Mouse (Mus musculus) forebrain, postnatal 0 days (tissue): Measurements from ENCODE around the gene Fen1. TPM values are rescaled to one million over a fixed set of nuclear protein-coding genes. Genes with fewer than 3 reads are reported as not detected.

Experiments used
- ATAC-seq: fragments of 200-750 bp; cut with Nextera tagmentation; 2 replicates; pipeline ENCODE4 v1.8.0; 2017; ENCODE audit warnings: mild to moderate bottlenecking, moderate library complexity
- DNase-seq: peaks from one replicate; pipeline ENCODE4 v3.0.0-alpha.2; 2015
- H3K27ac ChIP-seq: fragments of 300-500 bp; sonication (generic); 2 replicates; pipeline ENCODE4 v1.5.1; 2014; ENCODE audit warnings: low read depth, mild to moderate bottlenecking, antibody characterized with exemption, low read length, moderate library complexity, mixed read lengths
- H3K27me3 ChIP-seq: fragments of 300-500 bp; sonication (generic); 2 replicates; pipeline ENCODE4 v1.6.1; 2014; ENCODE audit warnings: mild to moderate bottlenecking, low read length, mixed read lengths; ENCODE audit not compliant: insufficient read depth
- H3K36me3 ChIP-seq: fragments of 300-500 bp; sonication (generic); 2 replicates; pipeline ENCODE4 v1.6.1; 2014; ENCODE audit warnings: mild to moderate bottlenecking, moderate library complexity; ENCODE audit not compliant: insufficient read depth
- H3K4me1 ChIP-seq: fragments of 300-500 bp; sonication (generic); 2 replicates; pipeline ENCODE4 v1.6.1; 2014; ENCODE audit warnings: antibody characterized with exemption; ENCODE audit not compliant: insufficient read depth
- H3K4me2 ChIP-seq: fragments of 300-500 bp; sonication (generic); 2 replicates; pipeline ENCODE4 v1.6.1; 2014; ENCODE audit warnings: low read depth, mild to moderate bottlenecking, moderate library complexity
- H3K4me3 ChIP-seq: fragments of 300-500 bp; sonication (generic); 2 replicates; pipeline ENCODE4 v1.5.1; 2014; ENCODE audit warnings: low read depth, low read length, mixed read lengths
- H3K9ac ChIP-seq: fragments of 300-500 bp; sonication (generic); 2 replicates; pipeline ENCODE4 v1.6.1; 2014; ENCODE audit warnings: mild to moderate bottlenecking
- H3K9me3 ChIP-seq: fragments of 300-500 bp; sonication (generic); 2 replicates; pipeline ENCODE4 v1.6.1; 2016; ENCODE audit warnings: low read length
- CTCF ChIP-seq: sonication (generic); IDR thresholded peaks from 2 replicates; pipeline ENCODE4 v1.5.1; 2016; ENCODE audit warnings: antibody characterized with exemption, control low read depth, low read depth
- WGBS: fragments of 180-500 bp; shearing (Covaris S2); extraction: QIAGEN DNeasy Blood & Tissue Kit; methylation state at CpG from one replicate; pipeline ENCODE4 v1.1.7; 2014; 5-methylcytosine and 5-hydroxymethylcytosine counted together
- polyA plus RNA-seq: library from polyadenylated mRNA; unstranded; fragments of >200 nt; fragmentation: Nextera tagmentation; extraction: Ambion mirVana; gene quantifications from 2 replicates; pipeline ENCODE4 v1.2.1, GENCODE M21; 2015
- total RNA-seq: library from RNA; depleted of rRNA; stranded (reverse); fragments of >200 nt; gene quantifications from 2 replicates; pipeline ENCODE4 v1.2.3, GENCODE M21; 2014

Gene Fen1
- total and polyA plus RNA-seq, 2 experiments from 2014 or later = 24.6 to 28.7 TPM

DNA sequence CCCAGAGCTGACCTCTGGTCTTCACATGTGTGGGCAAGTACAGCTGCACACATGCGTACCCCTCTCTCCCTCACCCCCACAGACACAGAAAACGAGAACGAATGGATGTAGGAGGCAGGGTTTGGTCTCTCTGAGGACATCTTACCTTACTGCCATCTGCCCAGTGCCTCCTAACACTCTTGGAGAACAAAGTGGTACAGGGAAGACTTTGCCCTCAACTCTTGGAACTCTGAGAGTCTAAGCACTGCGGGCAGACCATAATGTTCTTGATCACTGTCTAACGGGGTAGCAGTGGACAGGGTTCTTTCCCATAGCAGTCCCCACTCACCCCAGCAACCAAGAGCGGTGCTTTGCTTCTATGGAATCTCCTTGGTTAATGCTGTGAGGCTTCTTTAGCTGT, 14.9 kb downstream of the Fen1 start:
- H3K27ac ChIP-seq = 0 out of 2 replicates have a peak overlapping the region, but pooled peaks have one; percentile 15
- peaks cover 13% of the 10 kb centered on the region; the same call in 1 of the 2 replicates for H3K4me1 ChIP-seq
- WGBS = 91% methylated on average over 6 of the region's 6 CpGs
- peaks cover 66% of the 10 kb centered on the region for H3K36me3 ChIP-seq
- no peak for ATAC-seq
- no peaks in the 10 kb centered on the region for H3K9me3 ChIP-seq
- no peak for TF ChIP-seq CTCF
- no peak overlapping the region for H3K4me2 ChIP-seq
- no peak for DNase-seq
- H3K27me3 ChIP-seq = no peaks in the 10 kb centered on the region
- H3K4me3 ChIP-seq = no peak overlapping the region
- no peak overlapping the region for H3K9ac ChIP-seq

DNA sequence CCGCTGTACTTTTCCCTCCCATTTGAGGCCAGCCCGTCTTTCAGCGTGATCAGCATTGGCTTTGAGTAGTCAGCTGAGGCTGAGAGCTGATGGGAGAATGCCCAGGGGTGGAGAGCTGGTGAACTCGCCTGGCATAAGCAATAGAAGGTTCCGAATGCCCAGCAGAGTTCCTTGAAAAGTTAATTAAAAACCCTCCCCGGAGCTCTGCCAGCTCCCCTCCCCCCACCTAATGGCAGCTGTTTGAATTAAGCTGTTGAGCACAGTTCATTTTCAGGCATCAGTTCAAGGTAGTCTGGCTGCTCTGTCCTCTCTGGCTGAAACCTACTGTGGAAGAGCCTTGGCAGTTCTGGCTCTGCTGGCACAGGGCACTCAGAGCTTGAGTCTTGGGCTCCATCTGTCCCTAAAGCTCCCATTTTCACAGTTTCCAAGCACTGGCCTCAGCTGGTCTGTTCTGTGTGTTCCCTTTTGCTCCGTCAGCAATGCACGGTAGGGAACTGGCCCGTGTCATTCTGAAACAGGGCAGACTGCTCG, 15.6 kb downstream of the Fen1 start:
- 35% methylated on average over 10 of the region's 10 CpGs for WGBS
- H3K27me3 ChIP-seq = no peaks in the 10 kb centered on the region
- peak overlapping the region; percentile 15; the same call in 1 of the 2 replicates for H3K27ac ChIP-seq
- no peak overlapping the region for H3K4me2 ChIP-seq
- H3K9ac ChIP-seq = no peak overlapping the region
- no peak overlapping the region for H3K4me3 ChIP-seq
- H3K9me3 ChIP-seq = no peaks in the 10 kb centered on the region
- no peak for TF ChIP-seq CTCF
- peak; percentile 79 for DNase-seq
- peak; percentile 77 for ATAC-seq
- peaks cover 13% of the 10 kb centered on the region; the same call in 1 of the 2 replicates for H3K4me1 ChIP-seq
- peaks cover 60% of the 10 kb centered on the region for H3K36me3 ChIP-seq

DNA sequence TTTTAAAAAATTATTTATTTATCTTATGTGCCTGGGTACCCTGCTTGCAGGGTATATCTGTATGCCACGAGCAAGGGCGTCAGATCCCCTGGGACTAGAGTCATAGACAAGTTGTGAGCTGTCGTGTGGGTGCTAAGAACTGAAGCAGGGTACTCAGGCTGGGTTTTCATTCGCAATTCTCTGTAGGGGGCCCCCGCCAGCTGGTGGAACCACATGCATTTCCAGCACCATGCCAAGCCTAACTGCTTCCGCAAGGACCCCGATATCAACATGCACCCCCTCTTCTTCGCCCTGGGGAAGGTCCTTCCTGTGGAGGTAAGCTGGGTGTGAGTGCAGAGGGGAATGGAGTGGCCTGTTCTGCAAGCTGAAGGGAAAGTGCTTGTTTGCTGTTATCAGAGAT, 17.4 kb downstream of the Fen1 start:
- H3K36me3 ChIP-seq = peaks cover 42% of the 10 kb centered on the region
- H3K27me3 ChIP-seq = no peaks in the 10 kb centered on the region
- DNase-seq (no peak), ATAC-seq (no peak)
- H3K4me1 ChIP-seq = peaks cover 13% of the 10 kb centered on the region; the same call in 1 of the 2 replicates
- no peak overlapping the region for H3K27ac ChIP-seq
- no peak overlapping the region for H3K4me3 ChIP-seq
- no peak overlapping the region for H3K9ac ChIP-seq
- no peak overlapping the region for H3K4me2 ChIP-seq
- WGBS = 85% methylated on average over 8 of the region's 8 CpGs
- no peaks in the 10 kb centered on the region for H3K9me3 ChIP-seq
- no peak for TF ChIP-seq CTCF

- DNase-seq = no peak
- H3K36me3 ChIP-seq = peaks cover 37% of the 10 kb centered on the region
- H3K9me3 ChIP-seq = no peaks in the 10 kb centered on the region
- 80% methylated on average over 3 of the region's 3 CpGs for WGBS
- peaks cover 13% of the 10 kb centered on the region; the same call in 1 of the 2 replicates for H3K4me1 ChIP-seq
- no peak for ATAC-seq
- TF ChIP-seq CTCF = no peak
- 0 out of 2 replicates have a peak overlapping the region, but pooled peaks have one; percentile 14 for H3K9ac ChIP-seq
- no peak overlapping the region for H3K27ac ChIP-seq
- H3K4me2 ChIP-seq = no peak overlapping the region
- no peak overlapping the region for H3K4me3 ChIP-seq
- no peaks in the 10 kb centered on the region for H3K27me3 ChIP-seq
These were observed 18.1 kb downstream of the Fen1 start for GRCm38 (mm10) chr19:10185876-10186275.

DNA sequence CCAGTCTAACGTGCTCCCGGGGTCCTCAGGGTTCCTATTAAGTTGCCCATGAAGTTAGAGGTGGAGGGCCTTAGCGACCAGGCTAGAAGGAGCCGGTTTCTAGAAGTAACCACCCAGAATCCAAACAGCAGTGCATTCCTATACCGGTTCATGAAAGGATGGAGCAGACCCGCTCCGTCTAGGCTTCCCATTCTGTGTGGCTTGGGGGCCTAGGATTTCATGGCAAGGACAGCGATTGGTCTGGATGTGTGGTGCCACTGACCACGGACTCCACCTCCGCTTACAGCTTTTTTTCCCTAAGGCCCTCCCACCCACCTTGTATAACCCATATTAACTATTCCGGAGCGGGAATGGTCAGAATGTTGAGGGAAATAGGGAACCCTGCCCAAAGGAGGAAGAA, 19.9 kb downstream of the Fen1 start:
- ATAC-seq (no peak), DNase-seq (peak; percentile 70)
- TF ChIP-seq CTCF = no peak
- Histone ChIP-seq H3K27me3 (no peaks in the 10 kb centered on the region), H3K4me2 (peak overlapping the region; percentile 81), H3K4me3 (peak overlapping the region; percentile 90), H3K9me3 (no peaks in the 10 kb centered on the region), H3K9ac (peak overlapping the region; percentile 95), H3K4me1 (peaks cover 13% of the 10 kb centered on the region; the same call in 1 of the 2 replicates), H3K27ac (peak overlapping the region; percentile 94), H3K36me3 (peaks cover 28% of the 10 kb centered on the region)
- WGBS = 2% methylated on average over 12 of the region's 12 CpGs

GRCm38 (mm10) chr19:10183299-10183983, 20.5 kb downstream of the Fen1 start:
- 1% methylated on average over 35 of the region's 35 CpGs for WGBS
- Histone ChIP-seq H3K27me3 (no peaks in the 10 kb centered on the region), H3K36me3 (peaks cover 28% of the 10 kb centered on the region), H3K9ac (peak overlapping the region; percentile 95), H3K4me2 (peak overlapping the region; percentile 81), H3K4me3 (peak overlapping the region; percentile 90), H3K27ac (peak overlapping the region; percentile 94), H3K4me1 (peaks cover 13% of the 10 kb centered on the region; the same call in 1 of the 2 replicates), H3K9me3 (no peaks in the 10 kb centered on the region)
- ATAC-seq (peak; percentile 81), DNase-seq (peak; percentile 86)
- peak; percentile 8; the same call in 1 of the 2 replicates for TF ChIP-seq CTCF
